ENCODE assay signal across 8 mouse cellular contexts in the genomic region with DNA sequence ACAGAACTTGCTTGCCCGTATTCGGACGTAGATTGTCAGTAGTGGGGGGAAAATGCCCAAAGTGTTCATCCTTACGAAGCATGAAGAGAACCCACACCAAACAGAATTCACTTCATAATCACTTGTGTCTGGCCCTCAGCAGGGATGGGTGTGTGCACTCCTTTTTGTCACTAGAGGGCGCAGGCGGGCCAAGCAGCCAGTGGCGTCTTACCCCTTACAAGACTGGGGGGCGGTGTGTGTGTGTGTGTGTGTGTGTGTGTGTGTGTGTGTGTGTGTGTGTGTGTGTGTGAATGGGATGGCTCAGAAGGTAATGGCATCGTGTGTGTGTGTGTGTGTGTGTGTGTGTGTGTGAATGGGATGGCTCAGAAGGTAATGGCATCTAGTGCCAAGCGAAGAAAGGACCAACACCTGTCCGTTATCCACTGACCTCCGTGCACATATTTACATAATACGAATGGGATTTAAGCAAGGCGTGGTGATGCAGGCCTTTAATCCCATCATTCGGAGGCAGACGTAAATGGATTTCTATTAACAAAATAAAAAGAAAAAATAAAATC. TPM values are rescaled to one million over a fixed set of nuclear protein-coding genes. Genes with fewer than 3 reads are reported as not detected.
DNase-seq lines count a peak whose midpoint lies in the region; ATAC-seq and TF ChIP-seq lines count a peak whose summit lies in the region.

A gene (plus strand): TSS at position 252 of the 557 bp plus-strand sequence.

- peak; percentile 90 for ATAC-seq in forebrain, embryonic 13.5 days
- ATAC-seq in heart, postnatal 0 days (ENCODE audit: insufficient read depth, low read depth): peak; percentile 83
- ATAC-seq in liver, embryonic 14.5 days (ENCODE audit: insufficient read depth): peak; percentile 84
- ATAC-seq in neural tube, embryonic 11.5 days (ENCODE audit: insufficient read depth, low FRiP score, low TSS enrichment): peak; percentile 87
- ATAC-seq in stomach, embryonic 16.5 days (ENCODE audit: insufficient read depth, low FRiP score): peak; percentile 67

- no peaks in the 10 kb centered on the region; the same call in 1 of the 2 replicates for H3K36me3 ChIP-seq in ES-Bruce4 (ENCODE audit: control insufficient read depth, insufficient read depth, low read length, poor library complexity, severe bottlenecking)
- peaks cover 30% of the 10 kb centered on the region for H3K36me3 ChIP-seq in forebrain, embryonic 13.5 days (ENCODE audit: poor library complexity, severe bottlenecking)
- H3K36me3 ChIP-seq in heart, postnatal 0 days (replicated peaks; ENCODE audit: control insufficient read depth, insufficient read depth, low read length): peaks cover 12% of the 10 kb centered on the region
- no peaks in the 10 kb centered on the region; the same call in 1 of the 2 replicates for H3K36me3 ChIP-seq in liver, embryonic 14.5 days (replicated peaks; ENCODE audit: control insufficient read depth, insufficient read depth, low read depth)
- peaks cover 5% of the 10 kb centered on the region; the same call in 1 of the 2 replicates for H3K36me3 ChIP-seq in neural tube, embryonic 11.5 days (ENCODE audit: control insufficient read depth, insufficient read depth, low read length)
- peaks cover 5% of the 10 kb centered on the region; the same call in 1 of the 2 replicates for H3K36me3 ChIP-seq in stomach, embryonic 16.5 days (ENCODE audit: control insufficient read depth, insufficient read depth, low read length)

- H3K27ac ChIP-seq in ES-Bruce4 (ENCODE audit: insufficient read depth, low read length): no peak within 1 kb of the TSS
- H3K27ac ChIP-seq in forebrain, embryonic 13.5 days: peak within 1 kb of the TSS; percentile 81
- peak within 1 kb of the TSS; percentile 54; the same call in 1 of the 2 replicates for H3K27ac ChIP-seq in heart, postnatal 0 days (ENCODE audit: low read depth)
- H3K27ac ChIP-seq in liver, embryonic 14.5 days: peak within 1 kb of the TSS; percentile 25
- 0 out of 2 replicates have a peak within 1 kb of the TSS, but pooled peaks have one; percentile 60 for H3K27ac ChIP-seq in neural tube, embryonic 11.5 days (ENCODE audit: low read depth, low read length)
- H3K27ac ChIP-seq in stomach, embryonic 16.5 days (ENCODE audit: low read length): 0 out of 2 replicates have a peak within 1 kb of the TSS, but pooled peaks have one; percentile 25

- H3K4me2 ChIP-seq in forebrain, embryonic 13.5 days: peak within 1 kb of the TSS; percentile 67
- H3K4me2 ChIP-seq in heart, postnatal 0 days (ENCODE audit: low read depth, low read length): peak within 1 kb of the TSS; percentile 91
- H3K4me2 ChIP-seq in liver, embryonic 14.5 days (ENCODE audit: low read depth): peak within 1 kb of the TSS; percentile 84
- peak within 1 kb of the TSS; percentile 73 for H3K4me2 ChIP-seq in neural tube, embryonic 11.5 days (ENCODE audit: low read depth)
- peak within 1 kb of the TSS; percentile 84 for H3K4me2 ChIP-seq in stomach, embryonic 16.5 days (ENCODE audit: low read depth, low read length)

- H3K4me3 ChIP-seq in ES-Bruce4 (ENCODE audit: low read depth, low read length): peak within 1 kb of the TSS; percentile 91
- H3K4me3 ChIP-seq in forebrain, embryonic 13.5 days: peak within 1 kb of the TSS; percentile 73
- peak within 1 kb of the TSS; percentile 84 for H3K4me3 ChIP-seq in heart, postnatal 0 days (ENCODE audit: low read depth, low read length)
- peak within 1 kb of the TSS; percentile 67 to 97 for H3K4me3 ChIP-seq in liver, embryonic 14.5 days (ENCODE audit: insufficient read depth in 1 of 2, low read depth in 2 of 2, low read length in 2 of 2)
- H3K4me3 ChIP-seq in neural tube, embryonic 11.5 days (ENCODE audit: low read depth, low read length): peak within 1 kb of the TSS; percentile 72
- H3K4me3 ChIP-seq in stomach, embryonic 16.5 days (replicated peaks; ENCODE audit: low read length): peak within 1 kb of the TSS; percentile 71

- H3K4me1 ChIP-seq in ES-Bruce4 (ENCODE audit: control insufficient read depth, insufficient read depth, low read length): no peaks in the 10 kb centered on the region
- peaks cover 13% of the 10 kb centered on the region for H3K4me1 ChIP-seq in forebrain, embryonic 13.5 days
- peaks cover 9% of the 10 kb centered on the region for H3K4me1 ChIP-seq in heart, postnatal 0 days (ENCODE audit: control insufficient read depth, insufficient read depth)
- H3K4me1 ChIP-seq in liver, embryonic 14.5 days (replicated peaks; ENCODE audit: control insufficient read depth in 2 of 2, insufficient read depth in 2 of 2, low read length in 1 of 2): peaks cover 10 to 15% of the 10 kb centered on the region in 2 experiments
- H3K4me1 ChIP-seq in neural tube, embryonic 11.5 days (ENCODE audit: control insufficient read depth, insufficient read depth, low read length): no peaks in the 10 kb centered on the region; the same call in 1 of the 2 replicates
- H3K4me1 ChIP-seq in stomach, embryonic 16.5 days (ENCODE audit: control insufficient read depth, insufficient read depth, low read length): peaks cover 7% of the 10 kb centered on the region; the same call in 1 of the 2 replicates

- WGBS in forebrain, embryonic 13.5 days: 2% methylated on average over 16 of the region's 16 CpGs
- WGBS in heart, postnatal 0 days: 4% methylated on average over 16 of the region's 16 CpGs
- WGBS in liver, embryonic 14.5 days (ENCODE audit: insufficient replicate concordance): 2% methylated on average over 15 of the region's 16 CpGs
- WGBS in neural tube, embryonic 11.5 days: 2% methylated on average over 16 of the region's 16 CpGs
- 2% methylated on average over 16 of the region's 16 CpGs for WGBS in stomach, embryonic 16.5 days

- no peaks in the 10 kb centered on the region for H3K9me3 ChIP-seq in ES-Bruce4 (replicated peaks; ENCODE audit: control insufficient read depth, insufficient read depth, low read length, poor library complexity, severe bottlenecking)
- no peaks in the 10 kb centered on the region for H3K9me3 ChIP-seq in forebrain, embryonic 13.5 days (replicated peaks)
- H3K9me3 ChIP-seq in heart, postnatal 0 days (replicated peaks; ENCODE audit: control insufficient read depth, low read length): no peaks in the 10 kb centered on the region
- no peaks in the 10 kb centered on the region for H3K9me3 ChIP-seq in liver, embryonic 14.5 days (ENCODE audit: control insufficient read depth, low read length)
- no peaks in the 10 kb centered on the region for H3K9me3 ChIP-seq in neural tube, embryonic 11.5 days (ENCODE audit: control insufficient read depth, low read length)
- H3K9me3 ChIP-seq in stomach, embryonic 16.5 days (replicated peaks; ENCODE audit: control insufficient read depth, low read length): no peaks in the 10 kb centered on the region

- TF ChIP-seq CTCF in ES-Bruce4 (IDR thresholded peaks at IDR 0.05; ENCODE audit: low read depth, low read length): peak; percentile 80
- TF ChIP-seq CTCF in heart, postnatal 0 days (IDR thresholded peaks at IDR 0.05; ENCODE audit: low read depth): peak; percentile 80
- TF ChIP-seq CTCF in liver, embryonic 14.5 days (IDR thresholded peaks at IDR 0.05; ENCODE audit: low read depth): peak; percentile 99

- TF ChIP-seq POLR2A in ES-Bruce4 (IDR thresholded peaks at IDR 0.05; ENCODE audit: insufficient read depth, low read length): no peak

- DNase-seq in c-Kit-positive CD71-positive TER-119-positive erythroid progenitor cells, embryonic 14.5 days (ENCODE audit: low spot score): peak; percentile 85
- peak; percentile 51 for DNase-seq in heart, postnatal 0 days (ENCODE audit: low spot score)
- peak; percentile 82 to 87 for DNase-seq in kidney, postnatal 36 days
- DNase-seq in liver, embryonic 14.5 days (ENCODE audit: low read depth in 3 of 3, low spot score in 3 of 3): peak; percentile 61 to 74 (median 67)
- DNase-seq in neural tube, embryonic 11.5 days (ENCODE audit: low spot score): peak; percentile 85

- H3K27me3 ChIP-seq in ES-Bruce4 (ENCODE audit: control insufficient read depth, insufficient read depth, low read length, poor library complexity, severe bottlenecking): no peaks in the 10 kb centered on the region
- no peaks in the 10 kb centered on the region for H3K27me3 ChIP-seq in forebrain, embryonic 13.5 days
- no peaks in the 10 kb centered on the region for H3K27me3 ChIP-seq in heart, postnatal 0 days (ENCODE audit: control insufficient read depth, insufficient read depth, low read length)
- no peaks in the 10 kb centered on the region for H3K27me3 ChIP-seq in liver, embryonic 14.5 days (ENCODE audit: control insufficient read depth, insufficient read depth, low read length)
- no peaks in the 10 kb centered on the region for H3K27me3 ChIP-seq in neural tube, embryonic 11.5 days (ENCODE audit: control insufficient read depth, insufficient read depth, low read length)
- no peaks in the 10 kb centered on the region for H3K27me3 ChIP-seq in stomach, embryonic 16.5 days (ENCODE audit: control insufficient read depth, insufficient read depth, low read length)

- no peak for TF ChIP-seq EP300 in ES-Bruce4 (IDR thresholded peaks at IDR 0.05; ENCODE audit: insufficient read depth, low read depth, low read length)
- no peak for TF ChIP-seq EP300 in heart, postnatal 0 days (IDR thresholded peaks at IDR 0.05; ENCODE audit: low read depth)
- TF ChIP-seq EP300 in liver, embryonic 14.5 days (IDR thresholded peaks at IDR 0.05; ENCODE audit: low read depth): no peak

- H3K9ac ChIP-seq in ES-Bruce4 (ENCODE audit: low read depth, poor library complexity, severe bottlenecking): peak within 1 kb of the TSS; percentile 29; the same call in 1 of the 2 replicates
- H3K9ac ChIP-seq in forebrain, embryonic 13.5 days: peak within 1 kb of the TSS; percentile 77
- peak within 1 kb of the TSS; percentile 67 for H3K9ac ChIP-seq in heart, postnatal 0 days (replicated peaks; ENCODE audit: low read depth, low read length)
- peak within 1 kb of the TSS; percentile 62 for H3K9ac ChIP-seq in liver, embryonic 14.5 days (replicated peaks)
- peak within 1 kb of the TSS; percentile 63 for H3K9ac ChIP-seq in neural tube, embryonic 11.5 days (ENCODE audit: low read length)
- H3K9ac ChIP-seq in stomach, embryonic 16.5 days (ENCODE audit: low read length): peak within 1 kb of the TSS; percentile 76

RNA-seq across cellular contexts. Expression of the gene that starts here (rescaled TPM):
- polyA plus RNA-seq in ES-Bruce4 (2011; ENCODE audit: insufficient read depth, insufficient read length, low read depth, missing spikeins): 53.6 and 54.7 TPM in 2 replicates
- 78.8 and 84.2 TPM in 2 replicates for polyA plus RNA-seq in forebrain, embryonic 13.5 days (2015; fragmentation: Nextera tagmentation; extraction: Ambion mirVana)
- 43.4 and 63.8 TPM in 2 replicates for total RNA-seq in heart, postnatal 0 days (2014; rRNA removed; ENCODE audit: low replicate concordance)
- 39.7 and 41.0 TPM in 2 replicates for polyA plus RNA-seq in heart, postnatal 0 days (2015; fragmentation: Nextera tagmentation; extraction: Ambion mirVana)
- 26.1 and 31.1 TPM in 2 replicates for polyA plus RNA-seq in liver, embryonic 14.5 days (2012; rRNA removed)
- polyA plus RNA-seq in liver, embryonic 14.5 days (2014; fragmentation: Nextera tagmentation; extraction: Ambion mirVana): 32.0 and 33.2 TPM in 2 replicates
- 77.7 and 80.5 TPM in 2 replicates for polyA plus RNA-seq in neural tube, embryonic 11.5 days (2014; fragmentation: Nextera tagmentation; extraction: Ambion mirVana)
- polyA plus RNA-seq in stomach, embryonic 16.5 days (2015; fragmentation: Nextera tagmentation; extraction: Ambion mirVana): 57.2 and 60.7 TPM in 2 replicates
